Mouse (Mus musculus): ENCODE results near the gene Olfr1366. TPM values are rescaled to one million over a fixed set of nuclear protein-coding genes. Genes with fewer than 3 reads are reported as not detected.
"Not testable (repeated sequence)": the region's sequence is repeated elsewhere in the genome, so short reads cannot be mapped to it uniquely, and the experiment has no call there.

The Olfr1366 gene
- polyA plus RNA-seq (2012; rRNA removed): not detected in 2 replicates

DNA sequence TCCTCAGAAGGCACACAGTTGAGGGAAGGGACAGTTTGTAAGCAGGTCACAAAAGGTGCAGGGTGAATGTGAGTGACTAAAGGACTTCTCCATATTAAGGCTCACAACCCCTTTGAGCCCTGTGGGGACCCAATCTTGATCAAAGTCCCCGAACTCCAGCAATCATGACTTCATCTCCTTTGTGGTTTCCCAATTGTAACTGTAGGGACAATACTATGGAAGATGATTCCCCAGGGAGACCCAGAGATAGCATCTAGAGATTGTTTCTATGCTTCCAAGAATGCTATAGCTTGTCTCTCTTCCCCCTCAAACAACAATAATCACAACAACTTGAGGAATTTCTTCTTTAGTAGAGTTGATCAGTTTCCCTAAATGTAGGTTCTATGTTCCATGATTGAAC, at the start of gene Olfr1366:
Gene Olfr1366 (minus strand): TSS at position 101 of the 400 bp plus-strand sequence.
- DNase-seq (ENCODE audit: extremely low spot score in 1 of 2, low spot score in 1 of 2): no peak

DNA sequence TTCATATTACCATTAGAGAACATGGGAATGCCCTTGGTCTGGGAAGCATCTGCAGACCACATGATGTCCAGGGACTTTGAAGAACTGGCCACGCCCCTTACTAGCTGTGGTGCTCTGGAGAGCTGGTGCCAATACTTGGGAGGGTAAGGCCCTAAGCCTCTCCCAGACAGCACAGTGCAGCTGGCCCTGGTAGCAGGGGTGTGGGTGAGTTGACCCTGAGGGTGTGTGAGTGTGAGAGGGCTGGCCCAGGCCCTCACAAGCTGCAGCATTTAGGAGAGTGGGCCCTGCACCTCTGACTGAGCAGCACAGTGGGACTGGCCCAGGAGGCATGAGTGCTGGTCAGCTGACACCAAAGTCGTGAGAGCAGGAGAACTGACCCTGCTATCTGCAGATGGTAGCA, 49.0 kb upstream of the Olfr1366 start:
- no peak for DNase-seq (ENCODE audit: extremely low spot score in 1 of 2, low spot score in 1 of 2)

DNA sequence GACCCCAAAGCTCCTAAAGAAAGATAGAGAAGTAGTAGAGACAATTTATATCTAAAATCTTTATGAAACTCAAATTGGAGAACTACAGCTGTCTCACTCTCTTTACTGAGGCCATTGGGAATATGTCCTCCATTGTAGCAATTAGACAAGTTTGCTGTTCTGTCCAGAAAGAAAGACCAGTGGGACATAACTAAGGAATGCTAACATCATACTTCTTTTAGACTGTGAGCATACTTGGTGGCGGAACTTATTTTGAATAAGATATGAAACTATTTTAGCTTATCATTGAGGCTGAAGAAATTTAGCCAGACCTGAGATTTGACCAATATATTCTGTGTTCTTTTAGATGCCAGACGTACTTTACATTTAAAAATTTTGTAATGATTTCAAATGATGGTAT, 39.1 kb upstream of the Olfr1366 start, which contains the start of gene Olfr1364:
Gene Olfr1364 (minus strand): TSS at position 101 of the 400 bp plus-strand sequence.
- DNase-seq (ENCODE audit: extremely low spot score in 1 of 2, low spot score in 1 of 2): no peak

DNA sequence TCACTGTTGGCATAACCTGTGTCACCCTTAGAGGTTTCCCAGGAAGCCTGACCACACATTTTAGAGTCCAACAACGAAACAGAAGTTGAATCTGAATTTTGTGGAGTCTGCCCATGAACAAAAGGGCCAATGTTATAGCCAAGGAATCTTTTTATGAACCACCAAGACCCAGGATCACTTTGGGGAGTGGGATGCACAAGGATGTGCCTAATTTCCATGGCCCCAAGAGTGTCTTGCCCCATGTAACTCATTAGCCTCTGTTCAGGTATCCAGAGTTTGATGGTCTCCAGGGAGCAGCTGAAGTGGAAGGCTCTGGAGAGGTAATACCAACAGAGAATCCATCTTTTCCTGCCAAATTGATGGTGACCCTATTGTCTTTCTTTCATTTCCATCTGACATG, 17.2 kb upstream of the Olfr1366 start, which contains the start of gene Olfr1535:
Gene Olfr1535 (minus strand): TSS at position 101 of the 400 bp plus-strand sequence.
- no peak for DNase-seq (ENCODE audit: extremely low spot score in 1 of 2, low spot score in 1 of 2)

DNA sequence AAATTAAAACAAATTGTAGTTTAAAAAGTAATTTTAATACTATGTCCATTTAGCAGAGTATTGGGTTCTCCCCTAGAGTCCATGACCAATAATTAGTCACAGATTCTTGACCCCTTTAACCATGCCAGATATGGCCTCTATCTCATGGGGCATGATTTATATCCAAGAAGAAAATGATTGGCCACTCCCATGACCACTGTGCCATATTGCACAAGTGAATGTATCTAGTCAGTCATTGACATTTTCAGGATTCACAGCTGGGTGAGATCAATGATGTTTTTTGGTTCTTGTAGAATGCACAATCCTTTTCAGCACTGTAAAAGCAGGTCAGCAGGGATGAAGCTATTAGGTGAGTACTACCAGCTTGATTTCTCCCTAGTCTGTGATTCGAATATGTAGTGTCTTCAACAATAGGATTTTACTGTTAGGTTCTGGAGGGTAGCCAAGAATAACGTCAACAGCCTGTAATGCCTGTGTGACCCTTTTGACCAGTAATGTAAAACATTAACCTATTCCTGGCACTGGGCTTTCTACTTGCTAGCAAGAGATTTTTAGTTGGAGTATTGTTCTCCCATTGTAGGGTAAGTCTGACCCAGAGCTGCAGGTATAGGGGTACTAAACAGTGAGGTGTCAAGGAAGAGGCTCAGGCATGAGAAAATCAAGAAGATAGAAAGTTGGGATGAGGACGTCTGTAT, 8.0 kb upstream of the Olfr1366 start:
- DNase-seq (ENCODE audit: extremely low spot score in 1 of 2, low spot score in 1 of 2): no peak

DNA sequence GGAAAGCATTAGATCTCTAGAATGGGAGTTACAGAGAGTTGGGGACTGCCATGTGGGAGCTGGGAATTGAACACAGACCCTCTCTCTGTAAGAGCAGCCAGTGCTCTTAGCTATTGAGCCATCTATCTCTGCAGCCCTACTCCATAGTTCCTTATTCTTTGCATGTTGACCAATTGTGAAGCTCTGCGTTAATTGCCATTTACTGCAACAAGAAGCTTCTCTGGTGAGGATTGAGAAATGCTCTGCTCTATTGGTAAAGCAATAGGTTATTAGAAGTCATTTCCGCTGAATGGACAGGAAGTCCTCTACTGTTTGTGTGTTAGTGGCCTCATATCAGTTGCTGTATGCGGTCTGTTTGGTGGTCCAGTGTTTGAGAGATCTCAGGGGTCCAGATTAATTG, 6.9 kb upstream of the Olfr1366 start:
- no peak for DNase-seq (ENCODE audit: extremely low spot score in 1 of 2, low spot score in 1 of 2)

DNA sequence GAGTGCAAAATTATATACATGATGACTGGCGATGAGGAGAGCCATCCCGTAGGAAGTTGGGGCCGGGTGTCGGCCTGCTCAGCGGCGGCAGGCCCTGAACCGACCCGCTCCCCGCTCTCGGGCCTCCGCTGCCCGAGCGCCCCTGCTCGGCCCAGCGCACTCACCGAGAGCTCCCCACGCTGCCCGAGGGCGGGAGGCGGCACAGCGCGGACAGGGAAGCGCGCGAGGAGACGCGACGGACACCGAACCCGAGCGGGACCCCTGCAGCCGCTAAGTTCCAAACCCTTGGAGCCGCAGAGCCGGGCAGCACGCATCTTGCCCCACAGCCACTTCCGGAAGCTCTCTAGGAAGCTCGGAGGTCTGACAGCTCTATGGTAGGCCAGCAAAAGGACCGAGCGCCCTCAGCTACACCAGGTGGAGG, 11.8 kb downstream of the Olfr1366 start, which contains the start of gene Zkscan8:
Gene Zkscan8 (minus strand): TSS at position 340 of the 421 bp plus-strand sequence.
- DNase-seq (ENCODE audit: extremely low spot score in 1 of 2, low spot score in 1 of 2): peak; percentile 74 to 91

DNA sequence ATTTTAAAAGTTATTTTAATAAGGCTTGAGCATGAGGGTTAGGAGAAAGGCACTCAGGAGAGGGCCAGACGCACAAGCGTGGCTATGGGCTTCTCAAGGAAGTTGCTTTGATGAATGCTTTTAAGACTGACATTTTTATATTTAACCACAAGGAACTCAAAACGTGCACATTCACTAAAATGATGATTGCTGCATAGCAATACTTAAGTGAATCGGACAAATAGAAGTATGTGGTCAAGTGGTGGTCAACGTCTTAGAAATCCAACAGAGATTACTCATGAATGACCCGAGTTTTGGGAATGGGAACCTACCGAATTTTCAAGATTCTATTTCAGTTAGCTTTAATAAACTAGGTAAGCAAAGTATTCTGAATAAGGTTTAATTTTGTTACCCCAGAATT, 12.5 kb downstream of the Olfr1366 start:
- DNase-seq (ENCODE audit: extremely low spot score in 1 of 2, low spot score in 1 of 2): no peak

DNA sequence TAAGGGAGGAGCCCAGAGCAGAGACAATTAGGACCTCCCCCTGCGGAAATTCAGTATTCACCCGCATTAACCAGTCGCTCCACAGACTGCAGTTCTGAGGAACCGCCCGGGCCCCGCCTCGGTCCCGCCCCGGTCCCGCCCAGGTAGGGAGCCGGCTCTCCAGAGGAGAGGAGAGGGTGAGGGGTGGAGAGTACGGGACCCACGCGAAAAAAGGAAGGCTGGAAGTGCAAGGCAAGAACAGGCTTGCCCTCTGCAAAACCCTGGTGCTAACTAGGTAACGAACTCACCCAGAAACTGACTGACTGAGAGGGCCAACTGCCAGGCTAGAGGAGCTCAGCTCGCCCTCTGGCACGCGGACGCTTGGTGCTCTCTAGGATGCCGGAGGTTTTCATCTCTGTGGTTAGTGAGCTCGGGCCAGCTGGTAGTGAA, 36.4 kb downstream of the Olfr1366 start:
- peak; percentile 36 to 79 for DNase-seq (ENCODE audit: extremely low spot score in 1 of 2, low spot score in 1 of 2)

DNA sequence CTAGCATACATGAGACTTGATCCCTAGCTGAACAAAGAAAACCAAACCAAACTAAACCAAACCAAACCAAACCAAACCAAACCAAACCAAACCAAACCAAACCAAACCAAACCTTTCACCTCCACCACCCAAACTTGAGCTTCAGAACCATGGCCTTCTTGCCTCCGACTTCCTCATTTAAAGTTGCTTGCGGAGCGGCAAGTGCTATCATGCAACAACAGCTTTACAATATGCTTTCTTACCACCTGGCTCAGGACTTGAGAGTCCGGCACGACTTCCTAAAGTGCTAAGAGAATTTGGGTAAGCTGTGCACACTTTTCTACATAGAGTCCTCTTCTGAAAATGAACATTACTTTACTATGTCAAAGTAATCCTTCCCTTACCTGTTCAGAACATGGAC, 40.3 kb downstream of the Olfr1366 start:
- no peak for DNase-seq (ENCODE audit: extremely low spot score in 1 of 2, low spot score in 1 of 2)

DNA sequence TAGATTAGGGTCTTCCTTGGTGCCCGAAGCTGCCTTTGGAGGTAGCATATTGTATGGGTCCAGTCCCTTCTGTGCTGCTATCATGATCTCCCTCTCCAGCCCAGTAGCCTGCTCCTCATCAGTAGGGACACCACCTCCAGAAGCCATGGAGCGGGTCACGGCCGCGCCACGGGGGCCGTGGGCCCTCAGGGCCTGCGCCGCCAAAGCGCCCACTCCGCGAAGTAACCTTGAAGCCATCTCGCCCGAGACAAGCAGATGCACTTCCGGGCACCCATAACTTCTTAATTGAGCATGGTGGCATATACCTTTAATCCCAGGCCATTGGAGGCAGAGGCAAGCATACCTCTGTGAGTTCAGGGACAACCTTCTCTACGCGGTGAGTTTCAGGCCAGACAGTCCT, 41.4 kb downstream of the Olfr1366 start, which contains the start of gene Gm11273:
Gene Gm11273 (minus strand): TSS at position 237 of the 400 bp plus-strand sequence.
- not testable (repeated sequence) for DNase-seq (ENCODE audit: extremely low spot score in 1 of 2, low spot score in 1 of 2)

DNA sequence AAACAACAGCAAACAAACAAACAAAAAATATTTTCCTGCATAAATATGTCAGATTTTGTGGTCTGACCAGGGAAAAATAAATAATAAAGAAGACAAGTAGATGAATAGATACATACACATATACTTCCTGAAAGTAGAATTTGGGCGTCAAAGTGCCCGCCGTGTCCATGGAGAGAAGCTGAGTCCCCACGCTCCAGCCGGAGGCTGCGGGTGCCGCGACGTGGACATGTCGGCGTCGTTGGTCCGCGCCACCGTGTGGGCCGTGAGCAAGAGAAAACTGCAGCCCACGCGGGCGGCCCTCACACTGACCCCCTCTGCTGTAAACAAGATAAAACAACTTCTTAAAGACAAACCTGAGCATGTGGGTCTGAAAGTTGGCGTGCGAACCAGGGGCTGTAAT, 47.5 kb downstream of the Olfr1366 start, which contains the start of gene AK157302:
Gene AK157302 (plus strand): TSS at position 144 of the 400 bp plus-strand sequence.
- DNase-seq (ENCODE audit: extremely low spot score in 1 of 2, low spot score in 1 of 2): no peak

DNA sequence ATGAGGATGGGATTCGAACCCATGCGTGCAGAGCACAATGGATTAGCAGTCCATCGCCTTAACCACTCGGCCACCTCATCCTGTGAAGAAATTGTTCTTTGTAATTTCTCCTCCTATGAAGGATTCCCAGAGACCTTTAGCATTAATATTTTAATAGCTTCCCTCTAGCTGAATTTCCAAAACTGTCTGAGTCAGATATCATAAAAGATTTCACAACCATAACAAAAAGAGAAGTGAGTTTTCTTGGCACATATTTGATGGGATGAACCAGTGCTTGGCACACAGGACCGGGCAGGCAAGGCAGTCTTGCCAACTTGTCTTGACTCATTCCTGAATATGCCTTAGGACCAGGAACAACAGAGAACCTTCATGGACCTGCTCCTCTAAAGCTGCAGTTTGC, 49.8 kb downstream of the Olfr1366 start:
- DNase-seq (ENCODE audit: extremely low spot score in 1 of 2, low spot score in 1 of 2): no peak

DNA sequence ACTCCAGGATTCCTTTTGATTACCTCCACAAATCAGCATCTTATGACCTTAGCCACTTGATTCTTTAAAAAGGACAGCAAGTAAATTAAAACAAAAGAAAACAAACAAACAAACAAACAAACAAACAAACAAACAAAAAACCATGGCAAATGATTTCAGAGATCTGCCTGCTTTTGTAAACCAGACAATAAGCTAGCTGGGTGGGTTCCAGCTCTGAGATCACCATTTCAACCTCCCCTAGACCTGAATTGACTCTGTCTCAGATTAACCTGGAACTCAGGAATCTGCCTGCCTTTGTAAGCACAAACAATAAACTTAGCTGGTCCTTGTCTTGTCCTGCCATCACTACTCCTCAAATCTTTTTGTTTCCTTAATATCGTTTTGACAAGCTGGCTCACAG, 55.7 kb downstream of the Olfr1366 start:
- DNase-seq (ENCODE audit: extremely low spot score in 1 of 2, low spot score in 1 of 2): no peak

Other genes starting within 250 kb of the Olfr1366 start
- 0.50 and 1.3 TPM in 2 replicates for gene Gpx6, start 230.7 kb downstream of the Olfr1366 start, polyA plus RNA-seq (2012; rRNA removed)
- gene Olfr1367, start 195.9 kb downstream of the Olfr1366 start, polyA plus RNA-seq (2012; rRNA removed): not detected in 2 replicates
- 6.7 and 6.8 TPM in 2 replicates for gene Zscan12, start 180.0 kb downstream of the Olfr1366 start, polyA plus RNA-seq (2012; rRNA removed)
- gene Zkscan3, start 140.1 kb downstream of the Olfr1366 start, polyA plus RNA-seq (2012; rRNA removed): 47.9 and 52.0 TPM in 2 replicates
- gene Pgbd1, start 101.8 kb downstream of the Olfr1366 start, polyA plus RNA-seq (2012; rRNA removed): 2.5 and 3.1 TPM in 2 replicates
- 61.5 and 66.1 TPM in 2 replicates for gene Zscan26, start 89.1 kb downstream of the Olfr1366 start, polyA plus RNA-seq (2012; rRNA removed)
- 0.42 and 0.59 TPM in 2 replicates for gene Nkapl, start 74.3 kb downstream of the Olfr1366 start, polyA plus RNA-seq (2012; rRNA removed)
- 3.7 and 4.8 TPM in 2 replicates for gene Zkscan4, start 63.9 kb downstream of the Olfr1366 start, polyA plus RNA-seq (2012; rRNA removed)
- not detected in 2 replicates for gene Gm10065, start 63.4 kb downstream of the Olfr1366 start, polyA plus RNA-seq (2012; rRNA removed)
- gene AK157302, start 47.6 kb downstream of the Olfr1366 start, polyA plus RNA-seq (2012; rRNA removed): 1.6 and 1.9 TPM in 2 replicates
- 15.3 and 32.5 TPM in 2 replicates for gene Gm11273, start 41.4 kb downstream of the Olfr1366 start, polyA plus RNA-seq (2012; rRNA removed)
- gene Zkscan8, start 11.7 kb downstream of the Olfr1366 start, polyA plus RNA-seq (2012; rRNA removed): 7.9 and 8.6 TPM in 2 replicates
- not detected in 2 replicates for gene Olfr1535, start 17.1 kb upstream of the Olfr1366 start, polyA plus RNA-seq (2012; rRNA removed)
- gene Olfr1364, start 39.0 kb upstream of the Olfr1366 start, polyA plus RNA-seq (2012; rRNA removed): 0.29 TPM in 1 of 2 replicates, not detected in the other
- not detected in 2 replicates for gene Olfr1362, start 71.2 kb upstream of the Olfr1366 start, polyA plus RNA-seq (2012; rRNA removed)
- not detected in 2 replicates for gene Olfr11, start 99.7 kb upstream of the Olfr1366 start, polyA plus RNA-seq (2012; rRNA removed)
- gene Olfr1361, start 120.6 kb upstream of the Olfr1366 start, polyA plus RNA-seq (2012; rRNA removed): not detected in 2 replicates
- gene Olfr1360, start 134.6 kb upstream of the Olfr1366 start, polyA plus RNA-seq (2012; rRNA removed): not detected in 2 replicates
- gene Olfr1359, start 155.3 kb upstream of the Olfr1366 start, polyA plus RNA-seq (2012; rRNA removed): not detected in 2 replicates
- gene Hist1h2bl, start 173.3 kb upstream of the Olfr1366 start, polyA plus RNA-seq (2012; rRNA removed): not detected in 2 replicates
- 1.2 and 1.5 TPM in 2 replicates for gene Hist1h2ai, start 173.6 kb upstream of the Olfr1366 start, polyA plus RNA-seq (2012; rRNA removed)
- gene Hist1h3h, start 174.9 kb upstream of the Olfr1366 start, polyA plus RNA-seq (2012; rRNA removed): 1.8 TPM in 2 replicates
- gene Hist1h2bm, start 179.2 kb upstream of the Olfr1366 start, polyA plus RNA-seq (2012; rRNA removed): 0.52 and 0.80 TPM in 2 replicates
- 3.3 and 4.1 TPM in 2 replicates for gene Hist1h4j, start 192.3 kb upstream of the Olfr1366 start, polyA plus RNA-seq (2012; rRNA removed)
- gene Hist1h4k, start 207.7 kb upstream of the Olfr1366 start, polyA plus RNA-seq (2012; rRNA removed): 12.6 and 16.6 TPM in 2 replicates
- gene Hist1h2ak, start 211.0 kb upstream of the Olfr1366 start, polyA plus RNA-seq (2012; rRNA removed): 1.1 and 1.7 TPM in 2 replicates
- gene Hist1h2bn, start 211.3 kb upstream of the Olfr1366 start, polyA plus RNA-seq (2012; rRNA removed): 0.82 and 1.9 TPM in 2 replicates
- 0.18 and 0.71 TPM in 2 replicates for gene Hist1h1b, start 237.8 kb upstream of the Olfr1366 start, polyA plus RNA-seq (2012; rRNA removed)
- 3.1 and 4.5 TPM in 2 replicates for gene Hist1h3i, start 240.6 kb upstream of the Olfr1366 start, polyA plus RNA-seq (2012; rRNA removed)
- gene Hist1h2an, start 244.4 kb upstream of the Olfr1366 start, polyA plus RNA-seq (2012; rRNA removed): not detected in 2 replicates
- gene Hist1h2bp, start 244.7 kb upstream of the Olfr1366 start, polyA plus RNA-seq (2012; rRNA removed): 0.32 and 0.57 TPM in 2 replicates

Measured in frontal cortex, adult 2 months (tissue).